Mouse (Mus musculus): Measurements from ENCODE around the gene Vgll3. TPM values are rescaled to one million over a fixed set of nuclear protein-coding genes. Genes with fewer than 3 reads are reported as not detected.

Gene Vgll3
- polyA plus RNA-seq, 1 experiment from 2014 or later: 1.7 TPM

- Histone ChIP-seq H3K27ac (no peak overlapping the region), H3K36me3 (replicated peaks) (no peaks in the 10 kb centered on the region), H3K4me3 (no peak overlapping the region), H3K27me3 (ENCODE audit: poor library complexity, severe bottlenecking) (no peaks in the 10 kb centered on the region), H3K9me3 (no peaks in the 10 kb centered on the region), H3K4me1 (no peaks in the 10 kb centered on the region)
- no peak for DNase-seq (ENCODE audit: extremely low spot score, low spot score)
- WGBS: 91% methylated on average over 2 of the region's 2 CpGs
Observed at GRCm38 (mm10) chr16:65868933-65869332, 53.9 kb downstream of the Vgll3 start.

- no peak for DNase-seq (ENCODE audit: extremely low spot score, low spot score)
- Histone ChIP-seq H3K27ac (no peak overlapping the region), H3K36me3 (replicated peaks) (no peaks in the 10 kb centered on the region), H3K4me1 (no peaks in the 10 kb centered on the region), H3K9me3 (no peaks in the 10 kb centered on the region), H3K4me3 (no peak overlapping the region), H3K27me3 (ENCODE audit: poor library complexity, severe bottlenecking) (no peaks in the 10 kb centered on the region)
- WGBS: 91% methylated on average over 4 of the region's 4 CpGs
Observed at GRCm38 (mm10) chr16:65888940-65889339, 73.9 kb downstream of the Vgll3 start.

All from forebrain, embryonic 10.5 days (tissue).